Mouse (Mus musculus): ENCODE data around the gene Chrnd.

The Chrnd gene

DNA sequence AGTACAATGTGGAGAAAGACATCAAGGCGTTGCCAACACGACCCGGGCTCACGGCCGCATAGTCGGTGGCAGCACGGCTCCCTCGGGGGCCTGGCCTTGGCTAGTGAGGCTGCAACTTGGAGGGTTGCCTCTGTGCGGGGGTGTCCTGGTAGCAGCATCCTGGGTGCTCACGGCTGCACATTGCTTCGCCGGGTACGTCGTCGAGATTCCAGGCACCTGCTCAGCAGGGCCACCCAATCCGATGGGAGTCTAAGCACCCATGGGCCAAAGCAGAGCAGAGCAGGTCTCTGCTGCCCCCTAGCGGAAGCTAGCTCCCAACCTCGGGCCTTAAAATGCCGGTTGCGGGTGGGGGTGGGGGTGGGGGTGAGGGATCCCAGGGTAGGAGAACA is 5.7 kb upstream of the Chrnd start:
- peak; percentile 37 for DNase-seq (ENCODE audit: low spot score)

DNA sequence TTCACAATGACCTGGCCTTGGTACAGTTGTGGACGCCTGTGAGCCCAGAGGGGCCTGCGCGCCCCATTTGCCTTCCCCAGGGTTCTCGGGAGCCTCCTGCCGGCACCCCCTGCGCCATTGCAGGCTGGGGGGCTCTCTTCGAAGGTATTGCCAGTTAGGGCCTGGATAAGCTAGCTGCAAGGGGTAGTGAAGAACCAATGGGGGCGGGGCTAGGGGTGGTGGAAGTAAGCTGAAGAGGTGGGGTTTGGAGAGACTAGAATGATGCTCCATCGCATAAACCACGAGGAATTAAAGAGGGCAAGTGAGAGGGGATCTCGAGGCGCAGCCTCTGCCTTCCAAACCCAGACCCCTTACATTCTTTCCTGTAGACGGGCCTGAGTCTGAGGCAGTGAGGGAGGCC is 4.9 kb upstream of the Chrnd start:
- DNase-seq (ENCODE audit: low spot score) = no peak

DNA sequence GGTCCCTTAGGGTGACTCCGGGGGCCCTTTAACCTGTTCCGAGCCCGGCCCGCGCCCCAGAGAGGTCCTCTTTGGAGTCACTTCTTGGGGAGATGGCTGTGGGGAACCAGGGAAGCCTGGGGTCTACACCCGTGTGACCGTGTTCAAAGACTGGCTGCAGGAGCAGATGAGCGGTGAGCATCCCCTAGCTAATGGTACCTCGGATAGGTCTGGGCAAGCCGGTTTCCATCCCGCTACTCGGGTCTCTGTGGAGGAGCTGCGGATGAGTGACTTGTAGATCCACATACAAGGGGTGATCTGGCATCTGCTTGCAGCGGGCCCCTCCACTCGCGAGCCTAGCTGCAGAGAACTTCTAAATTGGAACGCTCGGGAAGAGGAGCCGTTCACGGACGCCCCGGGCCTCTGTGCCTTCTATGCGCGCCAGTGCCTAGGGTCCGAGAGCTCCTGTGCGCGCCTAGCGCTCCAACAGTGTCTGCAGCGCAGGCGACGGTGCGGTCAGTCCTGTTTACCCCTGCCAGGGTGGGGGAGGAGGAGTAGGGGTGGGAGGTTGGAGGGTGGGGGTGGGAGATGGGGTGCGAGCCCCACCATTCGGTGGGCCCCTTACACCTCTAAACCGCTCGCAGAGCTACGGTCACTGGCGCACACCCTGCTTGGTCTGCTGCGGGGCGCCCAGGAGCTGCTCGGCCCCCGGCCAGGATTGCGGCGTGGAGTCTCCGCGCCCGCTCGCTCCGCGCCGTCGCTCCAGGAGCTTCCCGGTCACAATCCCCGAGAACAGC is 4.0 kb upstream of the Chrnd start:
- DNase-seq (ENCODE audit: low spot score) = no peak

DNA sequence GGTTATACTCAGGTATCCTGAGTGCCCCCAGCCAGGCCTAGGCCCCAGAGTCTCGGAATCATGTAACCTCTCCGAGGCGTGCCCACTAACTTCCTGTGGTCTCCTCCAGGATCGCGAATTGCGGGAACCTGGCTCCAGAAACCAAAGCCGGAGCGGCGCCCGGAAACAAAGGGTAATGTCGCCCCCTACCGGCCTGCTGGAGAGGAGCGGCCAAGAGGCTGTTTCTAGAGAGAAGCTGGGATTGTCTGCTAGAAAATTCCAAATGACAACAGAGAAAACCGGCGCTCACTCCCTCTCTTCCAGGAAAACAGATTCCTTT is 3.4 kb upstream of the Chrnd start:
- peak; percentile 37 for DNase-seq (ENCODE audit: low spot score)

DNA sequence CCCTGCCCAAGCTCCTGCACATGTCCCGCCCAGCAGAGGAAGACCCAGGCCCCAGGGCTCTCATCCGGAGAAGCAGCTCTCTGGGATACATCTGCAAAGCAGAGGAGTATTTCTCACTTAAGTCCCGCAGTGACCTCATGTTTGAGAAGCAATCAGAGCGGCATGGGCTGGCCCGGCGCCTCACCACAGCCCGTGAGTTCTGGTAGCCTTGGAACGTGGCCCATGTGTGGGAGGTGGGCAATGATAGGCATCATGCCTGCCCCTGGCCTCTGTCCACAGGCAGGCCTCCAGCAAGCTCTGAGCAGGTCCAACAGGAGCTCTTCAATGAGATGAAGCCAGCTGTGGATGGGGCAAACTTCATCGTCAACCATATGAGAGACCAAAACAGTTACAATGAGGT is 6.9 kb downstream of the Chrnd start:
- no peak for DNase-seq (ENCODE audit: low spot score)

GRCm38 (mm10) chr1:87198119-87199065 is 8.0 kb downstream of the Chrnd start:
- no peak for DNase-seq (ENCODE audit: low spot score)

DNA sequence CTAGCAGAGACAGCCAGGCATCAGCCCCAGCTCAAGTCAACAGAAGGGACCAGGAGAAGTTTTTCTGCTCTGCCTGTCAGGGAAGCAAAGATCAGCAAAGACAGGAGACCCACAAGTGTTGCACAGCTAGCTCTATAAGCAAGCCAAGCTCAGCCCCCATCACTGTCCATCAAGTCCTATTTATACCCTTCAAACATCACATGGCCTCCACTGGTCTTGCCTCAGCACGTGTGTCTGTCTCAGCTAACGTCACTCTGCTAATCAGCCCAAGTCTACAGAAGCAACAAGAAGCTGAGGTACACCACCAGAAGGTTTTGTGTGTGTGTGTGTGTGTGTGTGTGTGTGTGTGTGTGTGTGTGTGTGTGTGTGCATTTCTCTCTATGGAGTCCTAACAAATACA is 10.4 kb downstream of the Chrnd start:
- no peak for DNase-seq (ENCODE audit: low spot score)

DNA sequence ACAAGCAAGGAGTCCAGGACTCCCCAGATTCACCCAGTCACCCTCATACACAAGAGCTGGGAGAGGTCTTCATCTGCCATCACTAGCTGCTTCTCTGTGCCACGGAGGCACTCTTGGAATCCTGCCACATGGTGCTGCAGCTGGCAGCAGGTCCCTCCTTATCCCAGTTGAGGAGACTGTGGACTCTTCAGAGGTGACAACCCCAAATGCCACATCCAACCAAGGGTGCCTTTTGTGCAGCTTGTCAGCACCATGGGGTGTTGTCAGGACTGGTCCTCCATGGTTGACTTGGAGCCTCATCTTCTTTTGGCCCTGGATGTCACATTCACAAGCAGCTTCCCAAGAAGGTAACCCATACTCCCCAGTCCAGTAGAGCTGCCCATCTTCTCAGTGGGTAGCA is 11.4 kb downstream of the Chrnd start:
- no peak for DNase-seq (ENCODE audit: low spot score)

DNA sequence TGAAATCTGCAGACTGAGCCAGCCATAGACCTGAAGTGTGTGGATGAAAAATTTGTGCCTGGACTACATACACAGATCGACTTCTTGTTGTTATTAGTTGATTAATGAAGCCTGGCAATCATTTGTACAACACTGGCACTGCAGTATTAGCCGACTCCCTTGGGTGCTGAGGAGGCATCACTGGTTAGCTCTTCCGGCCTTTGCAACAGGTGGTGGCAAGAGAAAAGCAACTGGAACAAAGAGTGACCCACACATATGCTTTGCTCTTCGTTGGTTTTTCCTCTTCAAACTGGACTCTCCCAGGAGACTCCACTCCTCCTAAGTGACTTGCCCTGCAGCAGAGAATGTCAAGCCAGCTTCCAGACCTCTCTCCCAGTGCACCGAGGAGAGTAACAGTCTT is 13.4 kb downstream of the Chrnd start:
- no peak for DNase-seq (ENCODE audit: low spot score)

GRCm38 (mm10) chr1:87204465-87204864 is 14.1 kb downstream of the Chrnd start, which contains the start of gene Chrng:
Gene Chrng, plus strand, starts transcription at chr1:87204657.
- DNase-seq (ENCODE audit: low spot score) = no peak

DNA sequence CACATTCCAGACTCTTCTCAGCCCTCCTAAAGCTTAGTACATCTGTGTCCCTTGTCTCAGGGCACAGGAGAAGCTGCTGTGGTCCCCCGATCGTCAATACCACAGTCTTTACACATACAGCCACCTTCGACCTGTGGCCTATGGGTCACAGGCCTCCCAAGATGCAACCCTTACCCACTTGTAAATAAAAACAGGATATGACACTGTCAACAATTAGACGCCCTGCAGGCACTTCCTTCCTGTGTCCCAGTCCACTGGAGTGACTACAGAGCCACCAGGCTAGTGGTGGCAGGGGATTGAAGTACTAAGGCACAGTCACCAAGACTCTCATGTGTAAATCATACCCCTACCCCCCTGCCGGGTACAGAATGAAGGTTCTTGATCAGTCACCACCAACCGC is 14.6 kb downstream of the Chrnd start:
- no peak for DNase-seq (ENCODE audit: low spot score)

DNA sequence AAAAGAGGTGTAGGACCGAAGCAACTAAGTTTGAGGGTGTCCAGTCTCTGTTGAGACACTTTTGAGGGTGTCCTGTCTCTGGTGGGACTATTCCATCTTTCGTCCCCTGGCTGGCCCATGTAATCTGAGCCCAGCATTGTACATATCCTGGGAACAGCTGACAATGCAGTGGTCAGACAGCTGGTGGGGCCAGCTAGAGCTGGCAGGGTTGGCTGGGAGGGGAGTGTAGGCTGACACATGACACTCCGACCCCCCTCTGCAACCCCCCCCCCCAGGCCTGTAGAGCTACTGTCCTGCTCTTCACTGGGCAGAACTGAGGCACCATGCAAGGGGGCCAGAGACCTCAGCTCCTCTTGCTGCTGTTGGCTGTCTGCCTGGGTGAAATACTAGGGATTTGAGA is 15.1 kb downstream of the Chrnd start:
- no peak for DNase-seq (ENCODE audit: low spot score)

DNA sequence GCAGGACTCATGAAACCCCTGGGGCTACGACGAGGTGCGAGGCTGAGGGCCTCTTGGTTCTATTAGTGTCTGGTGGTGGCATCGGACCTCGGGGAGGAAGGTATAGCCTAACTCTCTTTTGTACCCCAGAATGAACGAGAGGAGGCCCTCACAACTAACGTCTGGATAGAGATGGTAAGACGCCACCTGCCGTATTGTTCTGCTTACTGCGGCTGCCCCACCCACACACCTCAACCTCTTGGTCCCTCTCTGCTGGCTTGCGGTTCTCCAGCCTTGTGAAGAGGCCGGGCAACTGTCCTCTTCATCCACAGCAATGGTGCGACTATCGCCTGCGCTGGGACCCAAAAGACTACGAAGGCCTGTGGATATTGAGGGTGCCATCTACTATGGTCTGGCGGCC is 15.9 kb downstream of the Chrnd start:
- no peak for DNase-seq (ENCODE audit: low spot score)

GRCm38 (mm10) chr1:87211431-87211830 is 21.0 kb downstream of the Chrnd start:
- DNase-seq (ENCODE audit: low spot score) = no peak

DNA sequence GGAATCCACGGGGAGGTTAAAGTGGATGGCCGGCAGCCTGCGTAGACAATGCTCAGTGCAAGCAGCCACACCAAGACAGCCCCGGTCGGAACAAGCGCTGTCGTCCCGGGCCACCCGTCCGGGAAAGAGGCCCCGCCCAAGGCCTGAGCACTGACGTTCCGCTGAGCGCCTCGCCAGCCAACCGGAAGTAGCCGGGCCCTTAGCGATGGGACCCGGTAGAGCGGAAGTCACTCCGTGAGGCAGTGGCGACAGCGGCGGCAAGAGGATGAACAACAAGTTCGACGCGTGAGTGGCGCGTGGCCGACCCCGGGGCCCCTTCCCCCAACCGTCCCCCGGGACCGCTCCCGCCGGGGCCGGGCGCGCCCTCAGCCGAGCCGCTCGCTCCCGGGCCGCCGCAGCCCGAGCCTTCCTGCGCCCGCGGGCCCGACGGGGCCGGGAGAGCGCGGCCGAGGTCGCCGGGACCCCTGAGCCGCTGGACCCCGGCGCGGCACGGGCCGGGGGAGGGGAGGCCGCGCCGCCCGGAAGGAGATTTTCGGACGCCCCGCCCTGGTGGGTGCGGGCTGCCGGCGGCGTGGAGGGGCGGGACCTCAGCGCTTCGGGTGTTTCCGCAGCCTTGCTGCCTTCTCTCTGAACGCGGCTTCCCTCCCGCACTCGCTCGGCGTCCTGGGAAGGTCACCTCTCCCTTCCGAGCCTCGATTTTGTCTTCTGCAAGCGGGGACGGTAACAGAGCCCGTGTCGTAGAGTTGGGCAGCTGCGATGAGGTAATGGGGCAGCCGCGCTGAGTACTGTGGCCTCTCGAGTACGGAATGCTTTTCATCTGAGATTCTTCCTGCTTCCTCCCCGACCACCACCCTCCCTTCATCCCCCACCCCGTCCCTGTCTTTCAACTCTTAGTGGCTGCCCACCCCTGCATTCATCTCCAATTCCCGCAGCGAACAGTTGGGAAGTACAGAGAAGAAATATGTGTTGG is 23.6 kb downstream of the Chrnd start, which contains the start of gene Eif4e2:
Gene Eif4e2 (plus strand): TSS at position 180 of the 970 bp plus-strand sequence.
- peak; percentile 87 for DNase-seq (ENCODE audit: low spot score)

GRCm38 (mm10) chr1:87214748-87215147 is 24.3 kb downstream of the Chrnd start:
- no peak for DNase-seq (ENCODE audit: low spot score)

DNA sequence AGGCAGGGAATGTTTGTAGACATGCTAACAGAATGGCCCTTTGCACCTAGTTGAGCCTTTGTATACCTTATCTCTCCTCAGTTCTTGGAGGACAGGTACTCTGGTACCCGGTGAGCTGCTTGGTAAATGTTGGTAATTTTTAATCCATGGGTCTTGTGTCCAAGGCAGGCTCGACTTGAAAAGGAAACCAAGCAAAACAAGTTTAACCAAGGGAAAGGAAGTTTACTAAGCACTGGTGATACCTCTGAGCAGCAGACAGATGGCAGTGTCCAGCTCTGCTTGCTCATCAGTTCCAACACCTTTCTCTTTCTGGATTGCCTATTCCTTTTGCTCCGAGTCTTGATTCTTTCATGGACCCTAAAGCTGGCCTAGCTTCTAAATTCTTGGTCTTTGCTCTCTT is 27.5 kb downstream of the Chrnd start:
- no peak for DNase-seq (ENCODE audit: low spot score)

- no peak for DNase-seq (ENCODE audit: low spot score)
Measured at GRCm38 (mm10) chr1:87225739-87226138, 35.3 kb downstream of the Chrnd start.

DNA sequence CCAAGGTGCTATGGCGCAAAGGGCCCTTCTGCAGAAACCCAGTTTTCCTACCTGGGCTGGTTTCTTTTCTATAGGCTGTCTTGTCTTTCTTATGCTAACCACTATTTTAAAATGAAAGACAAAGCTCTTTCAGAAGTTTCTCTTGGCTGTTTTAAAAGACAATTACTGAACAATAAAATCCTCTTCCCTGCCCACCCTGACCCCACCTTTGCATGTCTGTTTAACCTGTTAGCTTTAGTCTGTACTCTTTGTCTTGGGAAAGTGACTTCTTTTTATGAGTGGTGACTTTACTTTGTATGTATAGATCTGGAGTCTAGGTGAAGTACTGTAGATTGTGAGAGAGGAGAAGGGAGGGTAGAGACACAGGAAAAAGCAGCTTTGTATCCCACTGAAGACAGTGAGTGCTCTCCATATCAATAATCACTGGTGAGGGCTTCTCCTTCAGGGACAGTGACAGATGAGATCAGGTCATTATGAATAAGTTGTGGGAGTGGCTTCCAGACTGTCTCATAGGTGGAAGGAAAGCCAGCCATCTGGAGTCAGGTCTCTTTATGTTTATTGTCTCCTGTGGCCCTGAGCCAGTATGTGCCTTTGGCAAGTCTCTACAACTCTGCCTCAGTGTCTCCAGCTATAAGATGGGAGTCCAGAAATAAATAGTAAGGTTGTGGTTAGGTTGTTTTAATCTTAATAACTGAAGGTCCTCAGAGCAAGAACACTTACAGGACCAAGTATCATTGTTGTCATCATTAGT is 36.2 kb downstream of the Chrnd start:
- no peak for DNase-seq (ENCODE audit: low spot score)

DNA sequence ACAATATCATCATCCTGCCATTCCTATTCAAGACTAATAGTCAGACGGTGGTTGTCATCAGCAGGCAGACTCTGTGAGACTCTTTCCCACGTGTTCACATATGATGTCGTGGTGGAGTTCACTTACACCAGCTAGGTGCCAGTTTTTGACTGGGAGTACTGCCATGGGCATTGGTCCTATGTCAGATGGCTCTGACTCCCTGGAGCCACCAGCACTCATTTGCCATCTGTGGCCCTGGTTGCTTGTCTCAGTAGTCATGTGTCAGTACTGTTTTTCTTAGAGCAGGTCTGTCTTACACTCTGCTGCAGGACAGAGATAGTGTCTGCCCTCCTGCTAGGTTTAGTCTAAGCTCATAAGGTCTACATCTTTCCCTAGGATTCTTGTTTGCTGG is 36.7 kb downstream of the Chrnd start:
- no peak for DNase-seq (ENCODE audit: low spot score)

- DNase-seq (ENCODE audit: low spot score) = no peak
Measured at GRCm38 (mm10) chr1:87230606-87231005, 40.2 kb downstream of the Chrnd start.
